Mouse (Mus musculus) embryonic fibroblast, embryonic 13.5 days (primary cell): ENCODE data around the gene Arfgap2.

Experiments used
- CTCF ChIP-seq: IDR thresholded peaks from 2 replicates; pipeline ENCODE4 v1.5.1; 2011; ENCODE audit warnings: mild to moderate bottlenecking, control low read depth, low read length, moderate library complexity, borderline replicate concordance; ENCODE audit not compliant: insufficient read depth
- POLR2A ChIP-seq: IDR thresholded peaks from 2 replicates; pipeline ENCODE4 v1.6.1; 2011; ENCODE audit warnings: low read depth, mild to moderate bottlenecking, control low read depth, low read length, moderate library complexity

GRCm38 (mm10) chr2:91229735-91230134 is 35.0 kb upstream of the Arfgap2 start:
- no peak for TF ChIP-seq POLR2A
- no peak for TF ChIP-seq CTCF
